Mouse (Mus musculus): ENCODE results near the gene Sptbn1. TPM values are rescaled to one million over a fixed set of nuclear protein-coding genes. Genes with fewer than 3 reads are reported as not detected.

Gene Sptbn1
- total and polyA plus RNA-seq, 3 experiments, result 53.8 to 315 (median 249) TPM

GRCm38 (mm10) chr11:30131640-30132039, 136.3 kb downstream of the Sptbn1 start:
- no peak for DNase-seq

- DNase-seq, result no peak
Measured at GRCm38 (mm10) chr11:30129339-30129738, 138.6 kb downstream of the Sptbn1 start.

- no peak for DNase-seq
Measured at GRCm38 (mm10) chr11:30126840-30127239, 141.1 kb downstream of the Sptbn1 start.

- no peak for DNase-seq
Measured at GRCm38 (mm10) chr11:30118038-30118437, 149.9 kb downstream of the Sptbn1 start.

GRCm38 (mm10) chr11:30113631-30114030, 154.3 kb downstream of the Sptbn1 start:
- no peak for DNase-seq

- DNase-seq, result peak; percentile 15
Measured at GRCm38 (mm10) chr11:30110634-30111033, 157.3 kb downstream of the Sptbn1 start.

- no peak for DNase-seq
Measured at GRCm38 (mm10) chr11:30104177-30104576, 163.8 kb downstream of the Sptbn1 start.

- DNase-seq, result no peak
Measured at GRCm38 (mm10) chr11:30102594-30102993, 165.4 kb downstream of the Sptbn1 start.

GRCm38 (mm10) chr11:30101796-30102195, 166.2 kb downstream of the Sptbn1 start:
- DNase-seq, result no peak

- no peak for DNase-seq
Measured at GRCm38 (mm10) chr11:30101162-30101561, 166.8 kb downstream of the Sptbn1 start.

- no peak for DNase-seq
Measured at GRCm38 (mm10) chr11:30099916-30100315, 168.1 kb downstream of the Sptbn1 start.

GRCm38 (mm10) chr11:30095212-30095773, 172.7 kb downstream of the Sptbn1 start:
- DNase-seq, result no peak

GRCm38 (mm10) chr11:30091892-30092291, 176.1 kb downstream of the Sptbn1 start:
- DNase-seq, result no peak

GRCm38 (mm10) chr11:30085114-30085513, 182.9 kb downstream of the Sptbn1 start:
- DNase-seq, result no peak

- no peak for DNase-seq
Measured at GRCm38 (mm10) chr11:30057299-30057698, 210.7 kb downstream of the Sptbn1 start.

Other genes starting within 250 kb of the Sptbn1 start
- gene Eml6, start 242.1 kb downstream of the Sptbn1 start, total RNA-seq (2021), result 1 to 10 TPM; 2.5 to 3.9 TPM
- 0.96 and 2.0 TPM in 2 replicates for gene Eml6, start 242.1 kb downstream of the Sptbn1 start, polyA plus RNA-seq (2012; rRNA removed)
- under 1 TPM in 1 of 2 experiments, not detected in 1; 0.55 TPM for gene 4930505A04Rik, start 203.7 kb upstream of the Sptbn1 start, total RNA-seq (2021)
- gene 4930505A04Rik, start 203.7 kb upstream of the Sptbn1 start, polyA plus RNA-seq (2012; rRNA removed), result not detected in 2 replicates

Data from adrenal gland, adult 2 months (tissue).